Mouse (Mus musculus): ENCODE measurements at regions not wholly inside any gene's neighbourhood (a gene's known extent, or its start where the extent isn't known, plus 50 kb on each side); places are given as distances from the start of the nearest gene placed in this dataset.

DNA sequence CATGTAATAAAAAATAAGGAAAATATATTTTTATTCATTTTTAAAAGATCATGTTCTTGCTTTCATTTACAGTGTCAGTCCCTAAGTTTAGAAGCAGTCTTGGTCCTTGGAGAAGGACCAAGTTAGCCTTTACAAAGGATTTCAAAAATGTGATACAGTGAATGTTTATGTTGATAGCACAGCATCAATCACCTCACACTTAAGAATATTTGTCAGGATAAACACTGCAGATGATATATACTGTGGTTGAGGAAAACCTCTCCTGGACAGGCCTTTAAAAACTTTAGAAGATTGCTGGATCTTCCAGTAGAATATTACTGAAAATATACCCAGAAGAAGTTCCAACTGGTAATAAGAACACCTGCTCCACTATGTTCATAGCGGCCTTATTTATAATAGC lies 420.4 kb downstream of the Tmem182 start:
- no peak for TF ChIP-seq CTCF (IDR thresholded peaks at IDR 0.05; ENCODE audit: low read depth, low read length)
- TF ChIP-seq POLR2A (IDR thresholded peaks at IDR 0.05; ENCODE audit: extremely low read depth, insufficient read depth, low read length), result no peak

Measured in liver, adult 2 months (tissue).